Mouse (Mus musculus): ENCODE measurements around the gene Hint3.

GRCm38 (mm10) chr10:30585691-30586090 is 43.7 kb downstream of the Hint3 start:
- TF ChIP-seq CTCF (conservative IDR thresholded peaks at IDR 0.05; ENCODE audit: insufficient read depth, insufficient read length, low read depth, low read length) (no peak), POLR2A (IDR thresholded peaks at IDR 0.05; ENCODE audit: low read depth, low read length) (no peak)

Data from kidney, adult 2 months (tissue).